Mouse (Mus musculus) erythroblast, adult 5-6 weeks (primary cell): ENCODE measurements around the gene Nol3. TPM values are rescaled to one million over a fixed set of nuclear protein-coding genes. Genes with fewer than 3 reads are reported as not detected.

Experiments used
- ATAC-seq: replicated peaks from 2 replicates; pipeline ENCODE4 v1.8.0; 2016; ENCODE audit warnings: moderate number of reproducible peaks, mild to moderate bottlenecking, moderate TSS enrichment, inconsistent platforms; ENCODE audit not compliant: poor library complexity, low FRiP score, severe bottlenecking
- total RNA-seq, 2 experiments: library from RNA; stranded (forward) in 1 of 2; stranded (reverse) in 1 of 2; fragments of 150-400 nt in 1 of 2; fragments of 200-764, 138-1000 nt in 1 of 2; gene quantifications; 2 replicates each; pipeline versions ENCODE4 v1.2.3 to v1.2.4; 2015 to 2017; ENCODE audit warnings: low replicate concordance in 2 of 2

Gene Nol3
- total RNA-seq, 2 experiments from 2014 or later = not detected

GRCm38 (mm10) chr8:105330325-105330724 lies 54.4 kb downstream of the Nol3 start:
- ATAC-seq = no peak

GRCm38 (mm10) chr8:105331469-105331868 lies 55.5 kb downstream of the Nol3 start:
- no peak for ATAC-seq

Other genes starting within 250 kb of the Nol3 start
- not detected in 2 replicates for gene Ces3a, start 227.5 kb upstream of the Nol3 start, total RNA-seq (2015; ENCODE audit: low replicate concordance)
- not detected in 2 replicates for gene Ces3a, start 227.5 kb upstream of the Nol3 start, total RNA-seq (2017; ENCODE audit: low replicate concordance)
- not detected in 2 replicates for gene Ces3b, start 192.4 kb upstream of the Nol3 start, total RNA-seq (2015; ENCODE audit: low replicate concordance)
- gene Ces3b, start 192.4 kb upstream of the Nol3 start, total RNA-seq (2017; ENCODE audit: low replicate concordance) = not detected in 2 replicates
- gene Ces4a, start 144.3 kb upstream of the Nol3 start, total RNA-seq (2015; ENCODE audit: low replicate concordance) = not detected in 2 replicates
- not detected in 2 replicates for gene Ces4a, start 144.3 kb upstream of the Nol3 start, total RNA-seq (2017; ENCODE audit: low replicate concordance)
- gene Cbfb, start 105.5 kb upstream of the Nol3 start, total RNA-seq (2015; ENCODE audit: low replicate concordance) = 28.6 and 37.6 TPM in 2 replicates
- gene Cbfb, start 105.5 kb upstream of the Nol3 start, total RNA-seq (2017; ENCODE audit: low replicate concordance) = 27.2 and 33.1 TPM in 2 replicates
- 16.9 and 22.5 TPM in 2 replicates for gene D230025D16Rik, start 51.0 kb upstream of the Nol3 start, total RNA-seq (2015; ENCODE audit: low replicate concordance)
- 20.1 and 22.6 TPM in 2 replicates for gene D230025D16Rik, start 51.0 kb upstream of the Nol3 start, total RNA-seq (2017; ENCODE audit: low replicate concordance)
- gene B3gnt9, start 21.0 kb upstream of the Nol3 start, total RNA-seq (2015; ENCODE audit: low replicate concordance) = not detected in 2 replicates
- gene B3gnt9, start 21.0 kb upstream of the Nol3 start, total RNA-seq (2017; ENCODE audit: low replicate concordance) = 0.09 TPM in 1 of 2 replicates, not detected in the other
- gene Tradd, start 11.5 kb upstream of the Nol3 start, total RNA-seq (2015; ENCODE audit: low replicate concordance) = 2.3 and 3.5 TPM in 2 replicates
- gene Tradd, start 11.5 kb upstream of the Nol3 start, total RNA-seq (2017; ENCODE audit: low replicate concordance) = 3.6 and 5.9 TPM in 2 replicates
- gene Fbxl8, start 11.5 kb upstream of the Nol3 start, total RNA-seq (2015; ENCODE audit: low replicate concordance) = 1.3 and 3.5 TPM in 2 replicates
- gene Fbxl8, start 11.5 kb upstream of the Nol3 start, total RNA-seq (2017; ENCODE audit: low replicate concordance) = 0.28 and 0.94 TPM in 2 replicates
- gene Hsf4, start 6.3 kb upstream of the Nol3 start, total RNA-seq (2015; ENCODE audit: low replicate concordance) = not detected in 2 replicates
- not detected in 2 replicates for gene Hsf4, start 6.3 kb upstream of the Nol3 start, total RNA-seq (2017; ENCODE audit: low replicate concordance)
- 1.0 and 3.8 TPM in 2 replicates for gene 4931428F04Rik, start 13.7 kb downstream of the Nol3 start, total RNA-seq (2015; ENCODE audit: low replicate concordance)
- gene 4931428F04Rik, start 13.7 kb downstream of the Nol3 start, total RNA-seq (2017; ENCODE audit: low replicate concordance) = 0.70 and 1.2 TPM in 2 replicates
- 0.38 and 5.9 TPM in 2 replicates for gene Exoc3l, start 20.0 kb downstream of the Nol3 start, total RNA-seq (2015; ENCODE audit: low replicate concordance)
- gene Exoc3l, start 20.0 kb downstream of the Nol3 start, total RNA-seq (2017; ENCODE audit: low replicate concordance) = 15.0 and 26.8 TPM in 2 replicates
- 289 and 294 TPM in 2 replicates for gene E2f4, start 21.5 kb downstream of the Nol3 start, total RNA-seq (2015; ENCODE audit: low replicate concordance)
- 120 and 129 TPM in 2 replicates for gene E2f4, start 21.5 kb downstream of the Nol3 start, total RNA-seq (2017; ENCODE audit: low replicate concordance)
- gene Elmo3, start 29.5 kb downstream of the Nol3 start, total RNA-seq (2015; ENCODE audit: low replicate concordance) = 13.8 and 17.3 TPM in 2 replicates
- 22.1 and 30.7 TPM in 2 replicates for gene Elmo3, start 29.5 kb downstream of the Nol3 start, total RNA-seq (2017; ENCODE audit: low replicate concordance)
- 13.4 and 35.9 TPM in 2 replicates for gene Lrrc29, start 50.1 kb downstream of the Nol3 start, total RNA-seq (2015; ENCODE audit: low replicate concordance)
- 26.2 and 28.6 TPM in 2 replicates for gene Lrrc29, start 50.1 kb downstream of the Nol3 start, total RNA-seq (2017; ENCODE audit: low replicate concordance)
- 51.2 and 56.3 TPM in 2 replicates for gene Tmem208, start 50.2 kb downstream of the Nol3 start, total RNA-seq (2015; ENCODE audit: low replicate concordance)
- gene Tmem208, start 50.2 kb downstream of the Nol3 start, total RNA-seq (2017; ENCODE audit: low replicate concordance) = 18.5 and 26.9 TPM in 2 replicates
- gene Fhod1, start 71.8 kb downstream of the Nol3 start, total RNA-seq (2015; ENCODE audit: low replicate concordance) = 0.19 and 3.8 TPM in 2 replicates
- 0.56 and 1.0 TPM in 2 replicates for gene Fhod1, start 71.8 kb downstream of the Nol3 start, total RNA-seq (2017; ENCODE audit: low replicate concordance)
- gene Slc9a5, start 72.7 kb downstream of the Nol3 start, total RNA-seq (2015; ENCODE audit: low replicate concordance) = 1.7 TPM in 1 of 2 replicates, not detected in the other
- not detected in 2 replicates for gene Slc9a5, start 72.7 kb downstream of the Nol3 start, total RNA-seq (2017; ENCODE audit: low replicate concordance)
- not detected in 2 replicates for gene Plekhg4, start 97.1 kb downstream of the Nol3 start, total RNA-seq (2015; ENCODE audit: low replicate concordance)
- not detected in 2 replicates for gene Plekhg4, start 97.1 kb downstream of the Nol3 start, total RNA-seq (2017; ENCODE audit: low replicate concordance)
- not detected in 2 replicates for gene Kctd19, start 137.4 kb downstream of the Nol3 start, total RNA-seq (2015; ENCODE audit: low replicate concordance)
- gene Kctd19, start 137.4 kb downstream of the Nol3 start, total RNA-seq (2017; ENCODE audit: low replicate concordance) = not detected in 2 replicates
- gene Lrrc36, start 137.4 kb downstream of the Nol3 start, total RNA-seq (2015; ENCODE audit: low replicate concordance) = 0.96 TPM in 1 of 2 replicates, not detected in the other
- 0.56 and 0.85 TPM in 2 replicates for gene Lrrc36, start 137.4 kb downstream of the Nol3 start, total RNA-seq (2017; ENCODE audit: low replicate concordance)
- gene Tppp3, start 195.4 kb downstream of the Nol3 start, total RNA-seq (2015; ENCODE audit: low replicate concordance) = not detected in 2 replicates
- not detected in 2 replicates for gene Tppp3, start 195.4 kb downstream of the Nol3 start, total RNA-seq (2017; ENCODE audit: low replicate concordance)
- gene Zdhhc1, start 220.8 kb downstream of the Nol3 start, total RNA-seq (2015; ENCODE audit: low replicate concordance) = not detected in 2 replicates
- 0.17 and 0.42 TPM in 2 replicates for gene Zdhhc1, start 220.8 kb downstream of the Nol3 start, total RNA-seq (2017; ENCODE audit: low replicate concordance)
- gene Hsd11b2, start 242.6 kb downstream of the Nol3 start, total RNA-seq (2015; ENCODE audit: low replicate concordance) = 2.3 TPM in 1 of 2 replicates, not detected in the other
- gene Hsd11b2, start 242.6 kb downstream of the Nol3 start, total RNA-seq (2017; ENCODE audit: low replicate concordance) = not detected in 2 replicates